Mouse (Mus musculus) cerebellum, adult 11 months (tissue): ENCODE data around the gene Grrp1.

Experiments
- DNase-seq: peaks from one replicate; pipeline ENCODE4 v3.0.0; 2022

The Grrp1 gene

GRCm38 (mm10) chr4:134268102-134268655 is 14.3 kb upstream of the Grrp1 start:
- no peak for DNase-seq

- no peak for DNase-seq
These were observed 12.1 kb upstream of the Grrp1 start for GRCm38 (mm10) chr4:134265860-134266585.

GRCm38 (mm10) chr4:134263191-134263590 is 9.3 kb upstream of the Grrp1 start:
- peak; percentile 12 for DNase-seq

GRCm38 (mm10) chr4:134258354-134258753 is 4.4 kb upstream of the Grrp1 start:
- DNase-seq = no peak

GRCm38 (mm10) chr4:134257198-134258009 is 3.5 kb upstream of the Grrp1 start:
- DNase-seq = no peak

GRCm38 (mm10) chr4:134256407-134257197 is 2.7 kb upstream of the Grrp1 start:
- no peak for DNase-seq

GRCm38 (mm10) chr4:134255854-134256253 is 1.9 kb upstream of the Grrp1 start:
- no peak for DNase-seq

- no peak for DNase-seq
These were observed 929 bp upstream of the Grrp1 start for GRCm38 (mm10) chr4:134254835-134255234.

- no peak for DNase-seq
These were observed 790 bp downstream of the Grrp1 start for GRCm38 (mm10) chr4:134252911-134253721.

- no peak for DNase-seq
These were observed 1.6 kb downstream of the Grrp1 start for GRCm38 (mm10) chr4:134252131-134252910.

- peak; percentile 13 for DNase-seq
These were observed 2.4 kb downstream of the Grrp1 start for GRCm38 (mm10) chr4:134251241-134252130.

- DNase-seq = no peak
These were observed 3.0 kb downstream of the Grrp1 start for GRCm38 (mm10) chr4:134250930-134251240.

- no peak for DNase-seq
These were observed 3.6 kb downstream of the Grrp1 start for GRCm38 (mm10) chr4:134250116-134250929.

- peak; percentile 40 for DNase-seq
These were observed 4.3 kb downstream of the Grrp1 start for GRCm38 (mm10) chr4:134249651-134250050.

GRCm38 (mm10) chr4:134246719-134247258 is 7.1 kb downstream of the Grrp1 start, which contains the start of gene Gm30191:
Gene Gm30191 (plus strand): TSS chr4:134246935.
- peak; percentile 19 for DNase-seq

GRCm38 (mm10) chr4:134246256-134246655 is 7.7 kb downstream of the Grrp1 start:
- DNase-seq = peak; percentile 11

- peak; percentile 93 for DNase-seq
These were observed 8.6 kb downstream of the Grrp1 start, which contains the start of gene Zfp593 for GRCm38 (mm10) chr4:134245148-134245843. Gene Zfp593 (minus strand): TSS chr4:134245592.

- no peak for DNase-seq
These were observed 10.2 kb downstream of the Grrp1 start, which contains the start of gene E130218I03Rik for GRCm38 (mm10) chr4:134243516-134244250. Gene E130218I03Rik (plus strand): TSS chr4:134243662.
